Mouse (Mus musculus): ENCODE measurements around the gene Jaml. TPM values are rescaled to one million over a fixed set of nuclear protein-coding genes. Genes with fewer than 3 reads are reported as not detected.

Jaml gene
- polyA plus RNA-seq, 1 experiment from 2014 or later, result 0.30 TPM

GRCm38 (mm10) chr9:45097877-45098276 lies 18.9 kb downstream of the Jaml start:
- no peaks in the 10 kb centered on the region for H3K36me3 ChIP-seq (ENCODE audit: insufficient read depth, low read length)
- no peak overlapping the region for H3K9ac ChIP-seq (replicated peaks; ENCODE audit: low read length)
- no peaks in the 10 kb centered on the region for H3K4me1 ChIP-seq (ENCODE audit: insufficient read depth, low read length)
- WGBS, result 84% methylated on average over 5 of the region's 5 CpGs
- no peak overlapping the region for H3K4me2 ChIP-seq (replicated peaks; ENCODE audit: low read depth, low read length)
- no peak overlapping the region for H3K27ac ChIP-seq (ENCODE audit: low read length)
- H3K27me3 ChIP-seq (ENCODE audit: insufficient read depth, low read length), result no peaks in the 10 kb centered on the region
- ATAC-seq (ENCODE audit: low FRiP score, low TSS enrichment), result no peak
- H3K4me3 ChIP-seq (ENCODE audit: low read length), result no peak overlapping the region
- H3K9me3 ChIP-seq (ENCODE audit: low read length), result no peaks in the 10 kb centered on the region

- Histone ChIP-seq H3K36me3 (ENCODE audit: insufficient read depth, low read length) (no peaks in the 10 kb centered on the region), H3K9me3 (ENCODE audit: low read length) (no peaks in the 10 kb centered on the region), H3K4me3 (ENCODE audit: low read length) (no peak overlapping the region), H3K27me3 (ENCODE audit: insufficient read depth, low read length) (no peaks in the 10 kb centered on the region), H3K27ac (ENCODE audit: low read length) (no peak overlapping the region), H3K9ac (replicated peaks; ENCODE audit: low read length) (no peak overlapping the region), H3K4me2 (replicated peaks; ENCODE audit: low read depth, low read length) (no peak overlapping the region), H3K4me1 (ENCODE audit: insufficient read depth, low read length) (no peaks in the 10 kb centered on the region)
- WGBS, result 40% methylated on average over 3 of the region's 3 CpGs
- no peak for ATAC-seq (ENCODE audit: low FRiP score, low TSS enrichment)
Observed at GRCm38 (mm10) chr9:45098426-45098825, 19.4 kb downstream of the Jaml start.

- Histone ChIP-seq H3K36me3 (ENCODE audit: insufficient read depth, low read length) (no peaks in the 10 kb centered on the region), H3K4me3 (ENCODE audit: low read length) (no peak overlapping the region), H3K9me3 (ENCODE audit: low read length) (no peaks in the 10 kb centered on the region), H3K9ac (replicated peaks; ENCODE audit: low read length) (no peak overlapping the region), H3K4me2 (replicated peaks; ENCODE audit: low read depth, low read length) (no peak overlapping the region), H3K27ac (ENCODE audit: low read length) (no peak overlapping the region), H3K27me3 (ENCODE audit: insufficient read depth, low read length) (no peaks in the 10 kb centered on the region), H3K4me1 (ENCODE audit: insufficient read depth, low read length) (no peaks in the 10 kb centered on the region)
- WGBS, result 62% methylated on average over 1 of the region's 1 CpGs
- ATAC-seq (ENCODE audit: low FRiP score, low TSS enrichment), result no peak
Observed at GRCm38 (mm10) chr9:45102528-45102927, 23.5 kb downstream of the Jaml start.

GRCm38 (mm10) chr9:45103211-45103979 lies 24.4 kb downstream of the Jaml start:
- H3K9ac ChIP-seq (replicated peaks; ENCODE audit: low read length), result no peak overlapping the region
- H3K4me3 ChIP-seq (ENCODE audit: low read length), result no peak overlapping the region
- H3K9me3 ChIP-seq (ENCODE audit: low read length), result no peaks in the 10 kb centered on the region
- H3K4me1 ChIP-seq (ENCODE audit: insufficient read depth, low read length), result no peaks in the 10 kb centered on the region
- no peak overlapping the region for H3K4me2 ChIP-seq (replicated peaks; ENCODE audit: low read depth, low read length)
- H3K27me3 ChIP-seq (ENCODE audit: insufficient read depth, low read length), result no peaks in the 10 kb centered on the region
- H3K36me3 ChIP-seq (ENCODE audit: insufficient read depth, low read length), result no peaks in the 10 kb centered on the region
- ATAC-seq (ENCODE audit: low FRiP score, low TSS enrichment), result no peak
- H3K27ac ChIP-seq (ENCODE audit: low read length), result no peak overlapping the region
- WGBS, result 54% methylated on average over 11 of the region's 11 CpGs

GRCm38 (mm10) chr9:45105596-45106374 lies 26.8 kb downstream of the Jaml start:
- Histone ChIP-seq H3K27ac (ENCODE audit: low read length) (no peak overlapping the region), H3K27me3 (ENCODE audit: insufficient read depth, low read length) (no peaks in the 10 kb centered on the region; the same call in 1 of the 2 replicates), H3K9ac (replicated peaks; ENCODE audit: low read length) (no peak overlapping the region), H3K4me1 (ENCODE audit: insufficient read depth, low read length) (no peaks in the 10 kb centered on the region), H3K36me3 (ENCODE audit: insufficient read depth, low read length) (no peaks in the 10 kb centered on the region), H3K9me3 (ENCODE audit: low read length) (no peaks in the 10 kb centered on the region), H3K4me2 (replicated peaks; ENCODE audit: low read depth, low read length) (no peak overlapping the region), H3K4me3 (ENCODE audit: low read length) (no peak overlapping the region)
- WGBS, result 82% methylated on average over 2 of the region's 2 CpGs
- ATAC-seq (ENCODE audit: low FRiP score, low TSS enrichment), result no peak

GRCm38 (mm10) chr9:45115706-45116105 lies 36.7 kb downstream of the Jaml start:
- no peaks in the 10 kb centered on the region for H3K9me3 ChIP-seq (ENCODE audit: low read length)
- peaks cover 9% of the 10 kb centered on the region for H3K4me1 ChIP-seq (ENCODE audit: insufficient read depth, low read length)
- 3% methylated on average over 14 of the region's 14 CpGs for WGBS
- H3K27ac ChIP-seq (ENCODE audit: low read length), result no peak overlapping the region
- peaks cover 3% of the 10 kb centered on the region; the same call in 1 of the 2 replicates for H3K27me3 ChIP-seq (ENCODE audit: insufficient read depth, low read length)
- H3K4me2 ChIP-seq (replicated peaks; ENCODE audit: low read depth, low read length), result peak overlapping the region; percentile 57
- peak; percentile 74 for ATAC-seq (ENCODE audit: low FRiP score, low TSS enrichment)
- H3K4me3 ChIP-seq (ENCODE audit: low read length), result peak overlapping the region; percentile 42
- H3K9ac ChIP-seq (replicated peaks; ENCODE audit: low read length), result peak overlapping the region; percentile 39
- H3K36me3 ChIP-seq (ENCODE audit: insufficient read depth, low read length), result no peaks in the 10 kb centered on the region

- Histone ChIP-seq H3K27ac (ENCODE audit: low read length) (no peak overlapping the region), H3K4me3 (ENCODE audit: low read length) (no peak overlapping the region), H3K9me3 (ENCODE audit: low read length) (no peaks in the 10 kb centered on the region), H3K27me3 (ENCODE audit: insufficient read depth, low read length) (peaks cover 3% of the 10 kb centered on the region; the same call in 1 of the 2 replicates), H3K9ac (replicated peaks; ENCODE audit: low read length) (no peak overlapping the region), H3K4me1 (ENCODE audit: insufficient read depth, low read length) (peaks cover 10% of the 10 kb centered on the region), H3K36me3 (ENCODE audit: insufficient read depth, low read length) (no peaks in the 10 kb centered on the region), H3K4me2 (replicated peaks; ENCODE audit: low read depth, low read length) (no peak overlapping the region)
- 63% methylated on average over 9 of the region's 9 CpGs for WGBS
- no peak for ATAC-seq (ENCODE audit: low FRiP score, low TSS enrichment)
Observed at GRCm38 (mm10) chr9:45116819-45117218, 37.8 kb downstream of the Jaml start.

GRCm38 (mm10) chr9:45117741-45118431 lies 38.9 kb downstream of the Jaml start, which contains the start of gene Scn2b:
Scn2b (plus strand) TSS chr9:45117782.
- ATAC-seq (ENCODE audit: low FRiP score, low TSS enrichment), result peak; percentile 30; the same call in 1 of the 2 replicates
- Histone ChIP-seq H3K4me3 (ENCODE audit: low read length) (peak within 1 kb of the TSS; percentile 65), H3K27ac (ENCODE audit: low read length) (peak within 1 kb of the TSS; percentile 77), H3K9ac (replicated peaks; ENCODE audit: low read length) (peak within 1 kb of the TSS; percentile 78), H3K9me3 (ENCODE audit: low read length) (no peaks in the 10 kb centered on the region), H3K36me3 (ENCODE audit: insufficient read depth, low read length) (no peaks in the 10 kb centered on the region), H3K27me3 (ENCODE audit: insufficient read depth, low read length) (peaks cover 3% of the 10 kb centered on the region; the same call in 1 of the 2 replicates), H3K4me2 (replicated peaks; ENCODE audit: low read depth, low read length) (peak within 1 kb of the TSS; percentile 63), H3K4me1 (ENCODE audit: insufficient read depth, low read length) (peaks cover 16% of the 10 kb centered on the region)
- WGBS, result 2% methylated on average over 13 of the region's 13 CpGs

- H3K4me1 ChIP-seq (ENCODE audit: insufficient read depth, low read length), result peaks cover 16% of the 10 kb centered on the region
- peak overlapping the region; percentile 65 for H3K4me3 ChIP-seq (ENCODE audit: low read length)
- no peaks in the 10 kb centered on the region for H3K36me3 ChIP-seq (ENCODE audit: insufficient read depth, low read length)
- ATAC-seq (ENCODE audit: low FRiP score, low TSS enrichment), result no peak
- H3K9ac ChIP-seq (replicated peaks; ENCODE audit: low read length), result peak overlapping the region; percentile 78
- H3K27me3 ChIP-seq (ENCODE audit: insufficient read depth, low read length), result peaks cover 3% of the 10 kb centered on the region; the same call in 1 of the 2 replicates
- WGBS, result 20% methylated on average over 10 of the region's 10 CpGs
- no peak overlapping the region for H3K27ac ChIP-seq (ENCODE audit: low read length)
- peak overlapping the region; percentile 63 for H3K4me2 ChIP-seq (replicated peaks; ENCODE audit: low read depth, low read length)
- no peaks in the 10 kb centered on the region for H3K9me3 ChIP-seq (ENCODE audit: low read length)
Observed at GRCm38 (mm10) chr9:45118552-45118951, 39.6 kb downstream of the Jaml start.

Data from kidney, embryonic 16.5 days (tissue).